ENCODE assay signal across 16 mouse cellular contexts in the genomic region with DNA sequence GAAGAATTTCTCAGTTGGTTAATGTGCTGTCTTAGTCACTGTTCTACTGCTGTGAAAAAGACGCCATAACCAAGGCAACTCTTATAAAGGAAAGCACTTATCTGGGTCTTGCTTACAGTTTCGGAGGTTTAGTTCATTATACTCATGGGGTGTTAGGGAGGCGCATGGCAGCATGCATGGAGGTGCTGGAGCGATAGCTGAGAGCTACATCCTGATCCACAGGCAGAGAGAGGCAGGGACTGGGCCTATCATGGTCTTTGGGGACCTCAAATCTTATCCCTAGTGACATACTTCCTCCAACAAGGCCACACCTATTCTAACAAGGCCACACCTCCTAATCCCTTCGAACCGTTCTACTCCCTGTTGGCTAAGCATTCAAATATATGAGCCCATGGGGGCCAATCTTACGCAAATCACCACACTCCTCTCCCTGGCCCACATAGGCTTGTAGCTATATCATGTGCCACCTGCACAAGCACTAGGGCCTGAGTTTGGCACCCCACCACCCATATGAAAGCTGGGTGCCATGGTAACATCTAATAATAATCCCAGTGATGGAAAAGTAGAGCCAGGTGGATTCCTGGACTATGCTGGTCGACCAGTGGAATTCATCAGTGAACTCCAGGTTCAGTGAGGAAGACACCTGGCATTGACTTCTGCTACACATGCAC.
"Had no signal": no experiment of that assay in that cellular context is flagged by ENCODE, and none has a peak within 500 bp of the region (broad histone marks: within the 10 kb centered on the region; RNA-seq: fewer than 3 reads in every experiment).

No protein-coding gene starts in this region.

- H3K27ac ChIP-seq: limb, embryonic 12.5 days; limb, embryonic 15.5 days; liver, embryonic 12.5 days; liver, embryonic 15.5 days; midbrain, embryonic 12.5 days; midbrain, embryonic 15.5 days; neural tube, embryonic 13.5 days had no signal

- DNase-seq: kidney, adult 18-20 months; kidney, postnatal 14 days; kidney, postnatal 4 days; left cerebral cortex, postnatal 4 days; lung, adult 2 months; lung, postnatal 14 days; lung, postnatal 4 days; thymus, postnatal 25 days had no signal

- H3K9ac ChIP-seq: limb, embryonic 12.5 days; limb, embryonic 15.5 days; liver, embryonic 12.5 days; liver, embryonic 15.5 days; midbrain, embryonic 12.5 days; midbrain, embryonic 15.5 days; neural tube, embryonic 13.5 days had no signal

- H3K4me1 ChIP-seq: limb, embryonic 12.5 days; limb, embryonic 15.5 days; liver, embryonic 12.5 days; liver, embryonic 15.5 days; midbrain, embryonic 12.5 days; midbrain, embryonic 15.5 days; neural tube, embryonic 13.5 days had no signal

- ATAC-seq: liver, embryonic 12.5 days; midbrain, embryonic 15.5 days had no signal

- H3K4me2 ChIP-seq: limb, embryonic 12.5 days; limb, embryonic 15.5 days; liver, embryonic 12.5 days; liver, embryonic 15.5 days; midbrain, embryonic 12.5 days; midbrain, embryonic 15.5 days; neural tube, embryonic 13.5 days had no signal

- H3K9me3 ChIP-seq: limb, embryonic 12.5 days; limb, embryonic 15.5 days; liver, embryonic 12.5 days; liver, embryonic 15.5 days; midbrain, embryonic 12.5 days; midbrain, embryonic 15.5 days; neural tube, embryonic 13.5 days had no signal

- H3K4me3 ChIP-seq: limb, embryonic 12.5 days; limb, embryonic 15.5 days; liver, embryonic 12.5 days; liver, embryonic 15.5 days; midbrain, embryonic 12.5 days; midbrain, embryonic 15.5 days; myocyte; neural tube, embryonic 13.5 days had no signal

- H3K27me3 ChIP-seq: limb, embryonic 12.5 days; limb, embryonic 15.5 days; liver, embryonic 12.5 days; liver, embryonic 15.5 days; midbrain, embryonic 12.5 days; midbrain, embryonic 15.5 days; neural tube, embryonic 13.5 days had no signal

- H3K36me3 ChIP-seq: limb, embryonic 12.5 days; limb, embryonic 15.5 days; liver, embryonic 12.5 days; liver, embryonic 15.5 days; midbrain, embryonic 12.5 days; midbrain, embryonic 15.5 days; neural tube, embryonic 13.5 days had no signal
